Mouse (Mus musculus): ENCODE data around the gene Actr1b.

DNA sequence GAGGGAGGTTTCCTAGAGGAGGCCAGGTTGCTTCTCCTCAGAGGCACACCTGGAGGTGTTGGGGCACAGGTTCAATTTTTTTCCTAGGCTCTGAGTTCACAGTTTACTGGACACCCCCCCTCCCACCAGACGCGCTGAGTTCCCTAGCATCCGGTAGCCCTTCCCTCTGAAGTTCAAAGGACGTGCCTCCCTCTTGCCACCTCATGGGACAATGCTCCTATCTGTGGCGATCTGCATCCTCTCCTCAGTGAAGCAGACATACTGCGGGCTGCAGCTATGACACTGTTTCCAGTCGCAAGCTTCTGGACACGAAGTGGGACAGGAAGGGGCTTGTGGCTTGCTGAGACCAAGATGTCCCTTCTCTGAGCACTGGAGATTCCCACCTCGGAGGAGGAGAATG is 46.2 kb upstream of the Actr1b start:
- no peak for TF ChIP-seq CTCF (IDR thresholded peaks at IDR 0.05; ENCODE audit: extremely low read depth, insufficient read depth, insufficient read length, insufficient replicate concordance)
- no peak for TF ChIP-seq POLR2A (IDR thresholded peaks at IDR 0.05; ENCODE audit: low read depth, low read length)
